Mouse (Mus musculus) limb, embryonic 13.5 days (tissue): Measurements from ENCODE around the gene Atp5d. TPM values are rescaled to one million over a fixed set of nuclear protein-coding genes. Genes with fewer than 3 reads are reported as not detected.

Experiments used
- ATAC-seq: fragments of 200-750 bp; cut with Nextera tagmentation; 2 replicates; pipeline ENCODE4 v1.8.0; 2017; ENCODE audit warnings: low read depth, moderate number of reproducible peaks, moderate TSS enrichment; ENCODE audit not compliant: low FRiP score
- H3K27ac ChIP-seq: fragments of 300-500 bp; sonication (generic); 2 replicates; pipeline ENCODE4 v1.5.1; 2015; ENCODE audit warnings: inconsistent platforms, mild to moderate bottlenecking, moderate library complexity
- H3K27me3 ChIP-seq: fragments of 300-500 bp; sonication (generic); 2 replicates; pipeline ENCODE4 v1.6.1; 2015; ENCODE audit warnings: mild to moderate bottlenecking, inconsistent platforms
- H3K36me3 ChIP-seq: fragments of 300-500 bp; sonication (generic); 2 replicates; pipeline ENCODE4 v1.6.1; 2015; ENCODE audit warnings: inconsistent platforms, mild to moderate bottlenecking, moderate library complexity
- H3K4me1 ChIP-seq: fragments of 300-500 bp; sonication (generic); 2 replicates; pipeline ENCODE4 v1.6.1; 2015; ENCODE audit warnings: inconsistent platforms
- H3K4me2 ChIP-seq: fragments of 300-500 bp; sonication (generic); replicated peaks from 2 replicates; pipeline ENCODE4 v1.6.1; 2015; ENCODE audit warnings: inconsistent platforms, mild to moderate bottlenecking, moderate library complexity
- H3K4me3 ChIP-seq: fragments of 300-500 bp; sonication (generic); 2 replicates; pipeline ENCODE4 v1.5.1; 2015; ENCODE audit warnings: moderate library complexity, mild to moderate bottlenecking, inconsistent platforms
- H3K9ac ChIP-seq: fragments of 300-500 bp; sonication (generic); 2 replicates; pipeline ENCODE4 v1.6.1; 2015; ENCODE audit warnings: mild to moderate bottlenecking, inconsistent platforms
- H3K9me3 ChIP-seq: fragments of 300-500 bp; sonication (generic); 2 replicates; pipeline ENCODE4 v1.6.1; 2016; ENCODE audit warnings: inconsistent platforms
- WGBS: fragments of 180-500 bp; shearing (Covaris S2); methylation state at CpG from one replicate; pipeline ENCODE4 v1.1.7; 2015; 5-methylcytosine and 5-hydroxymethylcytosine counted together
- polyA plus RNA-seq: library from polyadenylated mRNA; unstranded; fragments of >200 nt; fragmentation: Nextera tagmentation; extraction: Ambion mirVana; gene quantifications from 2 replicates; pipeline ENCODE4 v1.2.1, GENCODE M21; 2015

The Atp5d gene
- polyA plus RNA-seq, 1 experiment from 2014 or later: 456 TPM

DNA sequence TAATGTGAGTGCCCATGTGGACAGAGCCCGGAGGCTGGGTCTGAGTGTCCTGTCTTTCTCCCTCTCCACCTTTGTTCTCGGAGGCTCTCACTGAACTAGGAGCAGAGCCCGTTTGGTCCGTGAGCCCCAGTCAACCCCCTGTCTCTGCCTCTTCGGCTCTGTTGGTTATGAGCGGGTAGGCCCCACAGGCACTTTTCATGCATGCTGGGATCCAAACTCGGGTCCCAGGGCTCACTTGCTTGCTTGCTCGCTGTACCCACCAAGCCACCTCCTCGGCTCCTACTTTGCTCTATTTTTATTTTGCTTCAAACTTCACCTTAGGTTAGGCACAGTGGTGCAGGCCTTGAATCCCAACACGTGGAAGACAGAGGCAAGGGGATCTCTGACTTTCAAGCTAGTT, 49.3 kb downstream of the Atp5d start:
- WGBS: 91% methylated on average over 10 of the region's 10 CpGs
- Histone ChIP-seq H3K9me3 (no peaks in the 10 kb centered on the region), H3K4me2 (no peak overlapping the region), H3K27me3 (peaks cover 49% of the 10 kb centered on the region), H3K4me1 (peaks cover 25% of the 10 kb centered on the region), H3K36me3 (peaks cover 40% of the 10 kb centered on the region), H3K27ac (no peak overlapping the region), H3K9ac (no peak overlapping the region), H3K4me3 (no peak overlapping the region)
- ATAC-seq: no peak

DNA sequence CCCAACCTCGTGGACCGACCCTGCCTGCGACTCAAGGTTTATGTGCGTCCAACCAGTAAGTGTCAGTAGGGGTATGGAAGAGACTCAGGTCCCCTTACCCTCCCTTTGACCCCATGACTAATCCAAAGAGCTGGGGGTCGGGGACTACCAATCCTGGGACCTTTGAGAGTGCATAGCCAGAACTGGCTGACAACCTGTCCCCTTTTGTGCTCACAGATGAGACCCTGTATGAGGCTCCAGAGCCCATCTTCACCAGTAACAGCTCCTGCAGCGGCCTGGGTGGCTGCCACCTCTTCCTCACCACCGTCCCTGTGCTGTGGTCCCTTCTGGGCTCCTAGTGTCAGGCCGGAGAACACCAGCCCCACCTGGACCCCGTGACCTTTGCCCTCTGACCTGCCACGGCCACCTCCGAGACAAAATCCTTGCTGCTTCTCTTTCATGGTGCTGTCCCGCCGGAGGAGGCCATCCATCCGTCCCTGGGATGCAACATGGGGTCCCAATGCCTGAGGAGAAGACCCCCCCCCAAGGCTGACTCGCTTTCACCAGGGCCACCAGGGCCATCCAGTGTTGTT, 50.1 kb downstream of the Atp5d start:
- WGBS: 75% methylated on average over 15 of the region's 15 CpGs
- H3K36me3 ChIP-seq: peaks cover 34% of the 10 kb centered on the region
- no peak for ATAC-seq
- no peaks in the 10 kb centered on the region for H3K9me3 ChIP-seq
- H3K4me1 ChIP-seq: peaks cover 25% of the 10 kb centered on the region
- peaks cover 50% of the 10 kb centered on the region for H3K27me3 ChIP-seq
- H3K27ac ChIP-seq: no peak overlapping the region
- H3K4me2 ChIP-seq: no peak overlapping the region
- H3K9ac ChIP-seq: no peak overlapping the region
- H3K4me3 ChIP-seq: no peak overlapping the region

DNA sequence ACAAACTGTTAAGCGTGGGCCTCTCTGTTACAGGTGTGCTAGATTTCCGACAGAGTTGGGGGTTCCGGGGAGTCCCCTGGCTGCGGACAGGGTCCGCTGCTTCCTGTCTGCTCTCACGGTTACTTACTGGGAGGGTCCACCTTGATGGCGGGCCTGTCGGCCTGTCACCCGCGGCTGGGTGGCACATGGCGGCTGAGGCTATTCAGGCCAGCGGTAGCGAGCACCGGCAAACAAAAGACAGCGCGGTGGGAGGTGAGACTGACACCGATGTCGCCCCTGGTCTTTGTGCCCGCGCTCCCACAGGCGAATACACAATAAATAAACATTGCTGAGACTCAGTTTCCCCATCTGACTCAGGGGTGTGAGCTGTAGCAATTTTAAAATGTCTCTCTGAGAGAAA, 51.6 kb downstream of the Atp5d start:
- no peak for ATAC-seq
- Histone ChIP-seq H3K4me3 (peak overlapping the region; percentile 48), H3K9ac (peak overlapping the region; percentile 68), H3K4me1 (peaks cover 25% of the 10 kb centered on the region), H3K9me3 (no peaks in the 10 kb centered on the region), H3K27ac (no peak overlapping the region), H3K27me3 (peaks cover 50% of the 10 kb centered on the region), H3K4me2 (peak overlapping the region; percentile 72), H3K36me3 (peaks cover 28% of the 10 kb centered on the region)
- 8% methylated on average over 21 of the region's 21 CpGs for WGBS

DNA sequence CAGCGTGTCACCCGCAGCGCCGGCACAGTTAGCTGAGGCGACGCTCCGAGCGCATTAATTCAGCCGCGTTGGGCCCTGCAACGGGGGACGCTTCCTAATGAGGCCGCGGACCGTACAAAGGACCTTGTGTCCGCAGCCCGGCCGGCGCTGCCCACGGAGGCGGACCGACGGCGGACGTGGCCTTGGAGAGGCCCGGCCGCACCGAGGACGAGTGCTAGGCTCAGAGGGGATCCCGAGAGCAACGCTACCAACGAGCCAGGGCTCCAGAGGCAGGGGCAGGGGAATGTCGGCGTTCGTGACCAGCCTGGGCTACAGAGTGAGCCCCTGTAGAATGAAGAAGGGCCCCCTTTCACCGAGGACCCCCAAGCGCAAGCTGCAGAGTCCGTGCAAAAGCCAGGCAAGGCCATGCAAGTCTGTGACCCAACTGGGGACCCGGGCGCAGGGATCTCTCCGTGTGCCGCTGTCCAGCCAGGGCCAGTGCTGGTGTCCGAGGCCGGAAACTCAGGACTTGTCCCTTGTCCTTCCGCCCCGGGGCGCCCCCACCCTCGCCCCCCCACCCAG, 52.1 kb downstream of the Atp5d start:
- no peak overlapping the region for H3K27ac ChIP-seq
- no peak for ATAC-seq
- peak overlapping the region; percentile 68 for H3K9ac ChIP-seq
- H3K4me2 ChIP-seq: peak overlapping the region; percentile 72
- peaks cover 50% of the 10 kb centered on the region for H3K27me3 ChIP-seq
- H3K9me3 ChIP-seq: no peaks in the 10 kb centered on the region
- under 1% methylated on average over 46 of the region's 48 CpGs for WGBS
- H3K36me3 ChIP-seq: peaks cover 28% of the 10 kb centered on the region
- H3K4me1 ChIP-seq: peaks cover 21% of the 10 kb centered on the region
- peak overlapping the region; percentile 48 for H3K4me3 ChIP-seq

GRCm38 (mm10) chr10:80193976-80194375, 55.5 kb downstream of the Atp5d start:
- Histone ChIP-seq H3K9me3 (no peaks in the 10 kb centered on the region), H3K27me3 (peaks cover 38% of the 10 kb centered on the region), H3K4me3 (no peak overlapping the region), H3K9ac (no peak overlapping the region), H3K4me1 (peaks cover 14% of the 10 kb centered on the region), H3K4me2 (no peak overlapping the region), H3K36me3 (peaks cover 3% of the 10 kb centered on the region), H3K27ac (no peak overlapping the region)
- no peak for ATAC-seq
- WGBS: 82% methylated on average over 6 of the region's 6 CpGs

- ATAC-seq: no peak
- Histone ChIP-seq H3K27me3 (peaks cover 34% of the 10 kb centered on the region), H3K9ac (peak overlapping the region; percentile 48), H3K27ac (no peak overlapping the region), H3K9me3 (no peaks in the 10 kb centered on the region), H3K4me2 (no peak overlapping the region), H3K4me1 (peaks cover 16% of the 10 kb centered on the region), H3K4me3 (no peak overlapping the region), H3K36me3 (no peaks in the 10 kb centered on the region)
- 60% methylated on average over 8 of the region's 8 CpGs for WGBS
Observed at GRCm38 (mm10) chr10:80194441-80194840, 56.0 kb downstream of the Atp5d start.

Other genes starting within 250 kb of the Atp5d start
- not detected in 2 replicates for gene Cfd, start 247.8 kb upstream of the Atp5d start, polyA plus RNA-seq
- 44.9 and 46.8 TPM in 2 replicates for gene Med16, start 229.7 kb upstream of the Atp5d start, polyA plus RNA-seq
- gene Gm26602, start 227.8 kb upstream of the Atp5d start, polyA plus RNA-seq: 20.3 TPM in 1 of 2 replicates, not detected in the other
- 0.94 and 1.0 TPM in 2 replicates for gene Kiss1r, start 221.7 kb upstream of the Atp5d start, polyA plus RNA-seq
- gene R3hdm4, start 217.4 kb upstream of the Atp5d start, polyA plus RNA-seq: 186 and 188 TPM in 2 replicates
- 5.5 and 6.2 TPM in 2 replicates for gene Arid3a, start 211.6 kb upstream of the Atp5d start, polyA plus RNA-seq
- 105 and 106 TPM in 2 replicates for gene Wdr18, start 178.5 kb upstream of the Atp5d start, polyA plus RNA-seq
- 0.41 and 0.73 TPM in 2 replicates for gene Grin3b, start 167.9 kb upstream of the Atp5d start, polyA plus RNA-seq
- 16.0 and 19.5 TPM in 2 replicates for gene Tmem259, start 154.3 kb upstream of the Atp5d start, polyA plus RNA-seq
- gene Cnn2, start 150.0 kb upstream of the Atp5d start, polyA plus RNA-seq: 287 and 299 TPM in 2 replicates
- 1.8 and 1.9 TPM in 2 replicates for gene Abca7, start 142.1 kb upstream of the Atp5d start, polyA plus RNA-seq
- 7.3 and 7.6 TPM in 2 replicates for gene Arhgap45, start 122.0 kb upstream of the Atp5d start, polyA plus RNA-seq
- gene Polr2e, start 98.8 kb upstream of the Atp5d start, polyA plus RNA-seq: 244 and 254 TPM in 2 replicates
- gene Gpx4, start 91.5 kb upstream of the Atp5d start, polyA plus RNA-seq: 462 and 477 TPM in 2 replicates
- gene Sbno2, start 33.1 kb upstream of the Atp5d start, polyA plus RNA-seq: 13.5 and 15.2 TPM in 2 replicates
- gene Stk11, start 22.8 kb upstream of the Atp5d start, polyA plus RNA-seq: 17.1 and 17.4 TPM in 2 replicates
- 7.4 and 8.1 TPM in 2 replicates for gene Cbarp, start 2.2 kb downstream of the Atp5d start, polyA plus RNA-seq
- 22.9 and 23.2 TPM in 2 replicates for gene Midn, start 9.6 kb downstream of the Atp5d start, polyA plus RNA-seq
- gene Cirbp, start 27.4 kb downstream of the Atp5d start, polyA plus RNA-seq: 149 and 194 TPM in 2 replicates
- gene 1600002K03Rik, start 34.3 kb downstream of the Atp5d start, polyA plus RNA-seq: 9.7 and 11.0 TPM in 2 replicates
- gene Efna2, start 40.9 kb downstream of the Atp5d start, polyA plus RNA-seq: 39.5 and 40.4 TPM in 2 replicates
- gene Mum1, start 87.8 kb downstream of the Atp5d start, polyA plus RNA-seq: 94.7 and 96.9 TPM in 2 replicates
- 298 and 306 TPM in 2 replicates for gene Ndufs7, start 110.5 kb downstream of the Atp5d start, polyA plus RNA-seq
- gene Gamt, start 122.4 kb downstream of the Atp5d start, polyA plus RNA-seq: 57.1 and 58.4 TPM in 2 replicates
- 64.9 and 67.9 TPM in 2 replicates for gene Dazap1, start 122.9 kb downstream of the Atp5d start, polyA plus RNA-seq
- gene Rps15, start 153.8 kb downstream of the Atp5d start, polyA plus RNA-seq: 908 and 936 TPM in 2 replicates
- 3.3 and 3.8 TPM in 2 replicates for gene Apc2, start 157.3 kb downstream of the Atp5d start, polyA plus RNA-seq
- 50.7 and 51.2 TPM in 2 replicates for gene 2310011J03Rik, start 181.9 kb downstream of the Atp5d start, polyA plus RNA-seq
- 4.8 and 6.5 TPM in 2 replicates for gene Pcsk4, start 190.9 kb downstream of the Atp5d start, polyA plus RNA-seq
- 6.1 and 6.3 TPM in 2 replicates for gene Reep6, start 191.3 kb downstream of the Atp5d start, polyA plus RNA-seq
- 2.0 and 2.4 TPM in 2 replicates for gene Adamtsl5, start 209.8 kb downstream of the Atp5d start, polyA plus RNA-seq
- gene Plk5, start 217.8 kb downstream of the Atp5d start, polyA plus RNA-seq: 1.2 and 2.2 TPM in 2 replicates
- 9.2 and 9.5 TPM in 2 replicates for gene Mex3d, start 249.0 kb downstream of the Atp5d start, polyA plus RNA-seq